Mouse (Mus musculus): ENCODE results near the gene Pbxip1.

Gene Pbxip1

DNA sequence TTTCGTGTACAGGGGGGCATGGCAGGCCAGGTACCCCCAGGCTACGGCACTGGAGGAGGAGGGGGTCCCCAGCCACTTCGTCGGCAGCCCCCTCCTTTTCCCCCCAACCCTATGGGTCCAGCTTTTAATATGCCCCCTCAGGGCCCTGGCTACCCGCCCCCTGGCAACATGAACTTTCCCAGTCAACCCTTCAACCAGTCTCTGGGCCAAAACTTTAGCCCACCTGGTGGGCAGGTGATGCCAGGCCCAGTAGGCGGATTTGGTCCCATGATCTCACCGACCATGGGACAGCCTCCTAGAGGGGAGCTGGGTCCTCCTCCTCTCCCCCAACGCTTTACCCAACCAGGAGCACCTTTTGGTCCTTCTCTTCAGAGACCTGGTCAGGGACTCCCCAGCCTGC, 3.9 kb upstream of the Pbxip1 start:
- no peak for DNase-seq (ENCODE audit: low read depth)

DNA sequence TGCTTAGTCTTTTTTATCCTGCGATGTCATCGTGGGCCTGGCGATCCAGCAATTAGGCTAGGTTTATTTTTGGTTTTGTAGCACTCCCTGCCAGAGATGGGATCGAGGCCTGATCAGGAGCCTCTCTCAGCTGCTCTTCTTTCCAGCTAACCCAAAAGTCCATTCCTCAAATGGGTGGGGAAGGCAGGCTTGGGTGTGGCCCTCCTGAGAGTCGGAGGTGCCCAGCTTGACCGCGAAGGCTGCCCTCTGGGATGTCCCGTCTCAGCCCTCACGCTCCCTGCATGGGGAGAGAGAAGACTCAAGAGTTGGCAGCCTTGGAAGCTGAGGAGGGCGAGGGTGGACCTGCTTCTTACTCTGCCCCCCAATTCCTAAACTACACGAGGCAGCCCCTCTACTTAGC, 2.0 kb upstream of the Pbxip1 start:
- no peak for DNase-seq (ENCODE audit: low read depth)

DNA sequence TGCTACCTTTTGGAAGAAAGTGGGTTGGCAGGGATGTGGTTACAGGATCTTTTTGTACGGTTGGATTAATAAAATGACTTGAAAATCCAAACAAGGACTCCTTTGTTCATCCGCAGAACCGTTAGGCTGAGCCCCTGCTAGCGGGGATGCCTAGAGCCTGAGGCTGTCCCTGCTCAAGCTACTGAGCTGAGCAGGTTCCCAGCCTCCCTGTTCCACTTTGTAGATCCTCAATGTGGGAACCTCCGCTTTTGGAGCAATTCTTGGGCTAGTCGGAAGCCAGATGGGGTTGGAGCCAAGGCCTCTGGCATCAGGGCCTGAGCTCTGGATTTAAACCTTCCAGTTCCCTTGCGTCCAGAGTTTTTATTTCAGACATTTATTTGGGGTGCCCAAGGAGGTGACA, 1.5 kb upstream of the Pbxip1 start:
- DNase-seq (ENCODE audit: low read depth) = no peak

DNA sequence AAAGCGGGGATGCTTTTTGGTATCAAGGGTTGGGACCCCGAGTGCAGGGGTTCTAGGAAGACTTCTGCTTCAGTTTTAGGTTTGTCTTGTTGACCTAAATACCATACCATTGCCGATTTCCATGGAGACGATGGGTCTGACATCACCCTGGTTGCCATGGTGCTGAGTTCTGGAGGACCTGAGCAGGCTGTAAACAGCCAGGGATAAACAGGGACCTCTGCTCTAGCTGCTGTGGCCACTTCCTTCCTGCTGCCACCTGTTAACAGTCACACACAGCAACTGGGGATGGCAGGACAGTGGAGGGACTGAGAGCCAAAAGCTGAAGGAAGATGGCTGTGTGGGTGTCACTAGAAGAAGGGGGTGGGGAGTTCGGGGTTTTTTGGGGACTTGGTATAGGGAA, 763 bp downstream of the Pbxip1 start:
- DNase-seq (ENCODE audit: low read depth) = peak; percentile 55

DNA sequence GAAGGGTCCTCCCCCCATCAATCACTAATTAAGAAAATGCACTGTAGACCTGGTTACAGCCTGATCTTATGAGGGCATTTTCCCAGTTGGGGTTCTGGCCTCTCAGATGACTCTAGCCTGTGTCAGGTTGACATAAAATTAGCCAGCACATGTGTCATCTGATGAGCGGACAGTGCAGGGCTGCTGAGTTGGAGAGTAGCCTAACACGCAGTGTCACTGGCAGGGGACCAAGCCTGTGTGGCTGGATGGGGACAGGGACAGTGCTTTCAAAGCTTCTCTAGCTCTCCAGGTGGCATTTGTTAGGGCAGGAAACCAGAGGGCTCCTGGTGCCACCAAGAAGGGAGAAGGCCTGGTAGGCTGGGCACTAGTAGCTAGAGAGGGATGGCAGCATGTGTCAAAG, 4.2 kb downstream of the Pbxip1 start:
- DNase-seq (ENCODE audit: low read depth) = no peak

DNA sequence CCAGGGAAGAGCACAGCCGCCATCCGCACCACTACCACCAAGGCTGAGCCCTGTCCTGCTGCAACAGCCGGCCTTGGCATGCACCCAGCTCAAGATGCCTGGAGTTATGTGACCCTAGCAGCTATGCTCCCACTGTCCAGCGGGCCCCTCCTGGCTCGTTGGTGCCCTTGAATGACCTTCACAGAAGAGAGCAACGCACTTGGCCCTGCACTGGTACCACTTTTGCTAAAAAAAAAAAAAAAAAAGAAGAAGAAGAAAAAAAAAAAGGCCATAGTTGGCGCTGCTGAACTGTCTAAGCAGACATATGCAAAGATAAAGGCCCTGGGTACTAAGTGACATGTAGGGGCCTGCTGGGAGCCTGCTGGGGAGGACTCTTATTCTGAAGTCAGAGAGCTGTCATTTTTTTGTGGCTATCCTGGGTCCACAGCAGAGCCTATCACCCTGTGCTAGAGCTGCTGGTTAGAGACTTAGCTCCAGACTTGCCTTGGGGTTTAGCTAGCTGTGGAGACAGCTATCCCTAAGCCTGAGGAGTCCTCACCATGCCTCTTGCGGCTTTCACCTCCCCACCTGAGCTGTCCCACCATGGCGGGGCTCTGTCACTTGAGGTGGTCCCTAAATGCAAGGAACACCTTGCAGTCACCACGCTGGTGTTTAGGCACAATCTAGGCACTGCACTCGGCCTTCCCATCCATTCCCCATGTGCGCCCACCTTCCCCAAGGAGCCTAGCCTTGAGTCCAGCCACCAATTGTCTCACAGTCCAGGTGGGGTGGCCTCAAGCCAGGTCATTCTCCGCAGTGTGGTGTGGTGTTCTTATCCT, 12.4 kb downstream of the Pbxip1 start:
- DNase-seq (ENCODE audit: low read depth) = peak; percentile 78

DNA sequence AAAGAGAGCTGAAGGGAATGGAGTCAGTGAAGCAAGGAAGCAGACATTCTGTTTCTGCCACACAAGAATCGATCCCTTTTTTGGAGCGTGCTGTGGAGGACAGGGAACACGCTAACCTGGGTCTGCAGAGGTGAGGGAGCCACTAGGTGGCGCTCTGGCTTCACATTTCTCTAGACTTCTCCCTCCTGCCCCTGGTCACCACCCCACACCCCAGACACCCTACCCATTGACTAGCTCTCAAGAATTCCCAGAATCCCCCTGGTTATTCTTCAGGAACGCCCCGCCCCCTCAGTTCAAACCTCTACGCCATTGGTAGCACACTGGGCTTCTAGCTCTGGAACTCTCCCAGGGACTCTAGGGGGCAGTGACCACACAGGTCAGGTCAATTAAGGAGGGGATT, 13.0 kb downstream of the Pbxip1 start:
- DNase-seq (ENCODE audit: low read depth) = peak; percentile 81

DNA sequence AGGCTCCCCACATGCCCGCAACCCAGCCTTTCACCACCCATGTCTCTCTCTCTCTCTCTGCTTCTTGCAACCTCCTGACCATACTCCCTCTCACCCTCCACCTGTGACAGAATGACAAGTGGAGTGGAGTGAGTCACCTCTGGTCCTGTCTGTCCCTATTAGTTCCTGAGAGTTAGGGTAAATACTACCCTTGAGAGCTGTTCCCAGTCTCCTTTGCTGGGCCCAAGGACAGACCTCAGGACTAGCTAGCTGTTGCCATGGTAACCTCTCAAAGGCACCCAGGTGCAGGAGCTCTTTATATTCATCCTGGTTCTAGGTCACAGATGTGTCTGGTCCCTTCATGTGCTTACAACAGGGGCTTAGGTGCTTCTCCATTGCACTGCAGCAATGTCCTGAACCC, 15.4 kb downstream of the Pbxip1 start:
- DNase-seq (ENCODE audit: low read depth) = no peak

DNA sequence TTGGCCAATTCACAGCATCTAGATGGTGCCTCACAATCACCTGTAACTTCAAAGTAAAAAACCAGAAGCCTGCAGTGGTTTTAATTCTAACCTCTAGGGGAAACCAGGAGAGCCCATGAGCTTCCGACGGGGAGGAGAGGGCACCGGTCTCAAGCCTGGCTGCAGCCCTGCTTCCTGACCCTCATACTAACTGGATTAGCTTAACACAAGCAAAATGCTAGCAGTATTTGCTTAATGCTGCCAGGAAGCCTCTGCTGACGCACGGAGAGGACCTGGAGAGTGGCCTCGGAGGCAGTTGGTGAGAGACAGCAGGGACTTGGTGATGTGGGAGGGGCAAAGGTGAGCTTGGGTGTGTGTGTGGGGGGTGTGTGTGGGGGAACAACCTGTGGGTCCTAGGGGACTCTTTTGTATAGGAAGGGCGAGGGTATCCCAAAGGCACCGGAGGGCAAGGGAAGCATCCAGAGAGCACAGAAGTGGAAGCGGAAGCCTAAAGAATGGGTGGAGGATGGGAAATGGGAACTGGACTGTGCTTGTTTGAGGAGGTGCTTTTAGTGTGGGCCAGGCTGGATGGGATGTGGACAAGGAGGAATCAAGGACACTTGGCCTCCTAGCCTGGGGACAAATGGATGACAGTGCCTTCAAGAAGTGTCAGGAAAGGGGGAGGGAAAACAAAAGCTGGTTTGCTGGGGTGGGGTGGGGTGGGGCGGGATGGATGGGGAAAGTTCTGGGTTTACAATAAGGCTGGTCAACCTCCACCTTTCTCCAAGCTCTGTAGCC, 18.1 kb downstream of the Pbxip1 start, which contains the start of gene Pmvk:
Gene Pmvk, plus strand, starts transcription at position 141 of the 777 bp plus-strand sequence.
- no peak for DNase-seq (ENCODE audit: low read depth)

DNA sequence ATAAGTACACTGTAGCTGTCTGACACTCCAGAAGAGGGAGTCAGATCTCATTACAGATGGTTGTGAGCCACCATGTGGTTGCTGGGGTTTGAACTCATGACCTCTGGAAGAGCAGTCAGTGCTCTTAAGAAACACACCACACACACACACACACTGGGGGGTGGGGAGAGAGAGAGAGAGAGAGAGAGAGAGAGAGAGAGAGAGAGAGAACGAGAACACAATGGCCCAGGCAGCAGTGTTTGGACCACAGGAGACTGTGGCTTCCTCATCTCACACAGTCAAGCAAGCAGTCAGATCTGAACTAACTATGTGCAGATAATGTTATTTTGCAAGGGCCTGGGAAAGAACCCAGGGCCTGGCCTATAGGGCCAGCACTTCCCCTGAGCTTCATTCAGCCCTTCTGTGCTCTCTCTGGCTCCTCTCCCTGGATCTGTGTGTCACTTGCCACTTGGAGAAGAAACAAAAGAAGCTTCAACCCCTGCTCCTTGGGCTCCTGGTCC, 19.3 kb downstream of the Pbxip1 start:
- DNase-seq (ENCODE audit: low read depth) = peak; percentile 59

DNA sequence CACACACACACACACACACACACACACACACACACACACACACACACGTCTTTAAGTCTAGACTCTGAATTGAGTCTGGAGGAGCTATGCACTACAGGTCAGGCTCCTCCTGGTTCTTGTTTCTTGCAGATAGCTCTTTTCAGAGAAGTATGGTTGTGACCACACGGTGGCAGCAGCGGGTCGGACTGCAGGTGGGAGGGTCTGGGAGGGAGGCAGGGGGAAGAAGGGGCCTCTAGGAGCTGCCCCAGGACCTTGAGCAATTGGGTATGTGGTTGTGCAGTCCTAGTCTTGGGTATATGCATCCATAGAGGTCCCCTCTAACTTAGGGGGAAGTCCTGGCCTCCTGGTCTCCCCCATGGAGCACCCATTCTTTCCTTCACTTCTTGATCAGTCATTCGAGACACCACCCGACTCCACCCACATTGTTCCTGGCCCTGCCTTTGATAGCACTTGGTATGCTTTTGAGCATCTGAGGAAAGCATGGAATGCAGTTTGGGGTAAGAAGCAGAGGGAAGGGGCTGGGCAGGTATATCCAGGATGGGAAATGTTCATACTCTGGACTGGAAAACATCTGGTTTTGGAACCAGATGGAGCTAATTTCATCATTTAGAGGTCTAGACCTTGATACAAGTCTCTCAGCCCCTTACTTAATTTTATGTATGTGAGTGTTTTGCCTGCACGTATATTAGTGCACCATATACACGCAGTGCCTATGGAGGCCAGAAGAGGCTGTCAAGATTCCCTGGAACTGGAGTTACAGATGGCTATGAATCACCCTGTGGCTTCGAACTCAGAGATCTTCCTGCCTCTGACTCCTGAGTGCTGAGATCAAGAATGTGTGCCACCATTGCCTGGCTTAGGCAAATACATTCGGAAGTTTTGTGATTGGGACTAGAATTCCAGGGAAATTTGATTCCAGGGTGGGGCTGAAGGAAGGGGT, 20.5 kb downstream of the Pbxip1 start:
- peak; percentile 89 for DNase-seq (ENCODE audit: low read depth)

DNA sequence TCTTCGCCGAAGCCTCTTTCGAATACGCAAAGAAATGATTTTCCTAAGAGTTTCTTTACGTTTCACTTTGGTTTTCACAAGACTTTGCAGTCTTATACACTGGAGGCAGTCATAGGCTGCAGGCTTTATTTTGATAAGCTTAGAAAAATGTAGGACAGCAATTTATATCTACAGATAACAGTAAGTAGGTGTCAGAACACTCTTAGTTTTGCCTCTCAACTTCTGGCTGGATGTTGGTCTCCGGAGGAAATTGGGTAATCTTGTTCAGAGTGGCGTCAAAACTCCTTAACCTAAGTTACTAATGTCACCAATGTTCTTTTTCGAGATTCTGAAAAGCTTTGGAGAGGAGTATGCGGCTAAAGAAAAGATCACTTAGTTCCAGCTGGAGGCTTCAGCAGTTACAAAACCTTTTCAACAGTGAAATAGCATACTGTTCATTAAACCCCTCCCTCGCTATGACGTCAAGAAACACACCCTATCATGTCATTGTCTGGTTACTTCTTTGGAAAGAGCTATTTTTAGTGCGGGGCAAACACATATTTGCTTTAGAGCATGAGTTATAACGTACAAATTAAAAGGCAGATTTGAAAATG, 22.0 kb downstream of the Pbxip1 start:
- DNase-seq (ENCODE audit: low read depth) = no peak

DNA sequence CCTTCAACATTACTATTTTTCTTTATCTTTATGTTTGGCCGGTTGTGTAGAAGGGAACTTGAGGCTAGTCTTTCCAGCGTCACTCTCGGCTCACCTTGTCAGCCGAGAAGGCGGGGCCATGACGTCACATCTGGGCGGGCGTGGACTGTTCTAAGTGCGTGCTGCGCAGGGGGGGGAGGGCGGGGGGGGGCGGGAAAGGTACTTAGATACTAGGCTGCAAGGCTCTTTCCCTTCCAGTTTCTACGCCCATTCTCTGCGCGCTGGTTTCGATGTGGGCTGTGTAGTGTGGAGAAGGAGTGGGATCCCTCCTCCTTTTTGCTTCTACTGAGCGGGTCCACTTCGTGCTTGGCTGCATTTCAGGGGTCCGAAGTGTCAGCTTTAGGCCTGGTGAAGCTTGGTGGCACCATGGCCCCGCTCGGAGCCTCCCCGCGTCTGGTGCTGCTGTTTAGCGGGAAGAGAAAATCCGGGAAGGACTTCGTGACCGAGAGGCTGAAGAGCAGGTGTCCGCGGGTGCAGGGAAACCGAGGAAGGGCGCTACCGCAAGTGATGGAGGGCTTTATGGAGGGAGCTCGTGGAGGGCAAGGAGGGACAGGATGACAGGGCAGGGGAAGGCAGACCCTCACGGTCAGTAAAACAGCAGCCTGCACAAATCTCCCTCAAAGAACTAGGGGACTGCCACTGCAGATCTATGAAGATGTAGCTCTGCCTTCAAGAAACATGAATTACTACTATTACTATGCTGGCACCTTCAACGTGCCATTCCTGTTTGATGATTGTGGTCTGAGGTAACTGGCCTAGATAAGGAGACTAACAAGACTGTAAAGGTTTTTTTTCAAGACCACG, 22.7 kb downstream of the Pbxip1 start:
- DNase-seq (ENCODE audit: low read depth) = peak; percentile 96

DNA sequence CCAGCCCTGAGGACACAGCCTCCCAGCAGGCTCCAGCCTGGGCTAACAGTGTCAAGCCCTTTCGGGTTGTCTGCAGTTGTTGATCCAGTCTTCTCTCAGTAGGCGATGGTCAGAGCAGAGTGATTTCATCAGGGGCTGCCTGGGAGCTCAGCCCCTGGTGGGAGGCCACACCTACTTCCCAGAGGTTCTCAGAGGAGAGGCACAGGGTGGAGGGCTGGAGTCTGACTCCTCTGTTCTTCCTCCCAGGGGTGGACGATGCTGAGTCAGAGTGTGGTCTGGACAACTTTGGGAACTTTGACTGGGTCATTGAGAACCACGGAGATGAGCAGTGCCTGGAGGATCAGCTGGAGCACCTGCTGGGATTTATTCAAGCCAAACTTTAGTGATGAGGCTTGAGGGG, 31.8 kb downstream of the Pbxip1 start:
- DNase-seq (ENCODE audit: low read depth) = no peak

DNA sequence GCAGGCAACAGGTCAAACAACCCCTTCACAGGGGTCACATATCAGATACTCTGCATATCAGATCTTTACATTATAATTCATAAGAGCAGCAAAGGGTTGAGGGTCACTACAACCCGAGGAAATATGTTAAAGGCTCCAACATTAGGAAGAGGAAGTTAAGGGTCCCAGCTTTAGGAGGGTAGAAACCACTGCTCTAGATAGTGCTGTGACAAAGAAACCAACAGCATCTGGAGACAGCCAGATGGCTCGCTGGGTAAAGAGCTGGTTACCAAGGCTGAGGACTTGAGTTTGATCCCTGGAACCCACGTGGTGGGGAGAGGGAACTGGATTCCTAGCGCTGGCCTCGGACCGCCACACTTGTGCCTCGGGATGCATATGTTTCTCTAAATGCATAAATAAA, 35.8 kb downstream of the Pbxip1 start:
- DNase-seq (ENCODE audit: low read depth) = no peak

DNA sequence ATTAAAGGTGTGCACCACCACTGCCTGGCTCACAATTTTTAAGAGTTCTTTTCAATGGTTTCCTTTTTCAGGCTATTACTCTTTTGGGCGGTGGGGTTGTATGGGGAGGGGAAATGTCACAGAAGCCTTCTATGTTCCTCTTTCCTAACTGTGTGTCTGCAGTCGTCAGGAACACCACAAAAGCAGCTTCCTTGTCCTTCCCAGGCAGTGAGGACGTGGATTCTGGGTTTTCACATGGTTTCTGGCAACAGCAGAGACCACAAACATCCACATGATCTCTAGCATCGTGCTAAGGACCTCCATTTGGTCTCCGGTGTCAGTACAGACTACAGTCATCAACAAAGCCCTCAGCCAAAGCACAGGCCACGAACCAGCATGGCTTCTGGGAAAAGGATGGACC, 37.3 kb downstream of the Pbxip1 start:
- DNase-seq (ENCODE audit: low read depth) = no peak

DNA sequence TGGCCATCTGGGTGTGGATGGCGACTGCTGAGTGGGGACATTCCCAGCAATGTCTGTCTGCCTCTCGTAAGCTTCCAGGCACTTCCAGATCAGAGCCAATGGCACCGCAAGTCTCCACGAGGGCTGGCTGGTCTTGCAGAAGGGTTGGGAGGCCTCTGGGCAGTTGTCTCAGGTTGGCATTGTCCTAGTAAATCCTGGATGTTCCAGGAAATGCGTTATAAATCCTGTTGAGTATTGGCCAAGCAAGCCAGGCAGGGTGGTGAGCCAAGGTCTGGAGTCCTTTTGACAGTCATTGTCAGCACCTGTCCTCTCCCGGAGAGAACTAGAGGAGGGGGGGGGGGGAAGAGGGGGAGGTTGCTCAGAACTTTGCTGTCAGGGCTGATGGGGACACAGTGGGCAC, 42.5 kb downstream of the Pbxip1 start:
- no peak for DNase-seq (ENCODE audit: low read depth)

DNA sequence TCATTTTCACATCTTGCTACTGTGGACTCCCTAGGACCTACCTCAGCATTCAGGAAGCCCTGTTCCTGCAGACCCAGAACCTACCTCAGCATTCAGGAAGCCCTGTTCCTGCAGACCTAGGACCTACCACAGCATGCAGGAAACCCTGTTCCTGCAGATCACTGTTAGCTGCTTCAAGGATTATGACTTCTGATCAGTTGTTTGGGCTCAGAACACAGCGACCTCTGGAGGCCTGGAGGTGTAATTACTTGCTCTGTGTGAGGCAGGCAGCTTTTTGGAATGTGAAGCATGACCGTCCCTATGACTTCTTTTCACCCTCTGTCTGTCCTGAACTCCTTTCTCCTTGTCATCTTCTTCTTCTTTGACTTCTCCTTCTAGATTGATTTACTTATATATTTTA, 45.0 kb downstream of the Pbxip1 start:
- peak; percentile 80 for DNase-seq (ENCODE audit: low read depth)

DNA sequence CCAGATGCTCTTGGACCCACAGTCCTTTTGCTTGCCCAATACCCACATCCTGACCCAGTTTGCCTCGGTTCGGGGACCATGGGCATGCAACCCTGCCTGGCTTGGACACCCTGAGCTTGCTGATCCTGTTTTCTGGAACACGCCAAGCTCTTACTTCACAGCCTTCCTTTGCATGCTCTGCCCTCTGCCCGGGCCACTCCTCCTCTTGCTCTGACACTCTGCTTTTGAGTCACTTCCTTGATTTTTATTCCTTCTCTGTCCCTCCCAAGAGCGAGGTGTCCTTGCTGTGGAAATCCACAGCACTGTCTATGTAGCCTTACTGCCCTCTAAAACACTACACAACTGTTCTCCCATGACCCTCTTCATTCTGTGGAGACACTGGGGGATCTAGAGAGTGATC, 45.7 kb downstream of the Pbxip1 start:
- peak; percentile 31 for DNase-seq (ENCODE audit: low read depth)

DNA sequence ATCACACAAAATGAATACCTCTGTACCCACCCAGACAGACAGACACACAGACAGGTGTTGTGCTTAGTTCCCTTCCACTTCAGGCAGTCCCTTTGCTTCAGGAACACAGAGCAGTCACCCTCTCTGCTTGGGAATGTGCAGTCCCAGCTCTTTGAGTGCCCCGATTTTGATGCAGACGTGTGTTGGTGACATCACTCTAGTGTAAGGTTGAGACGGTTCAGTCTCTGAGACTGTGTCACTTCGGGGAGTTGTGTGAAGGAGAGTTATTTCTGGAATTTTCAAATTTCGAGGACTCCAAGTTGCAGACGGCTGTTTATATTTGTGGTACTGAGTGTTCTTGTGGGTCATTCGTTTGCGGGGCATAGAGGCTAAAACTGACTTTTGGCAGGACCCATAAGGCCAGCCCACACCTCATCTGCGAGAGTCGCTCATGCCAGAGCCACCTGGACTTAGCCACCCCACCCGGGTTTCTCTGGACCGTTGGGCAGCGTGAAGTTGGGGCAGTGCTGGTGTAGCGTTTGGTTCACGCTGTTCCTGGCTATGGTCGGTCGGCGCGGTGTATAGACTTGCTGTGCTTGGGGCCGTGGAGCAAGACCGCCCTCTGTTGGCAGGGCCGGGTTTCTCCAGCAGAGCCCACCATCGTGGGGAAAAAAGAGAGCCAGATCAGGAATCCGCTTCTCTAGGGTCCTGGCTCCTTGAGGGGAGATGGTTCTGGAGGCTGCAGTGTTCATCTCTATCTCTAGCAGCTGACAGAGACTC, 48.4 kb downstream of the Pbxip1 start:
- peak; percentile 80 for DNase-seq (ENCODE audit: low read depth)
